In the genomic region with DNA sequence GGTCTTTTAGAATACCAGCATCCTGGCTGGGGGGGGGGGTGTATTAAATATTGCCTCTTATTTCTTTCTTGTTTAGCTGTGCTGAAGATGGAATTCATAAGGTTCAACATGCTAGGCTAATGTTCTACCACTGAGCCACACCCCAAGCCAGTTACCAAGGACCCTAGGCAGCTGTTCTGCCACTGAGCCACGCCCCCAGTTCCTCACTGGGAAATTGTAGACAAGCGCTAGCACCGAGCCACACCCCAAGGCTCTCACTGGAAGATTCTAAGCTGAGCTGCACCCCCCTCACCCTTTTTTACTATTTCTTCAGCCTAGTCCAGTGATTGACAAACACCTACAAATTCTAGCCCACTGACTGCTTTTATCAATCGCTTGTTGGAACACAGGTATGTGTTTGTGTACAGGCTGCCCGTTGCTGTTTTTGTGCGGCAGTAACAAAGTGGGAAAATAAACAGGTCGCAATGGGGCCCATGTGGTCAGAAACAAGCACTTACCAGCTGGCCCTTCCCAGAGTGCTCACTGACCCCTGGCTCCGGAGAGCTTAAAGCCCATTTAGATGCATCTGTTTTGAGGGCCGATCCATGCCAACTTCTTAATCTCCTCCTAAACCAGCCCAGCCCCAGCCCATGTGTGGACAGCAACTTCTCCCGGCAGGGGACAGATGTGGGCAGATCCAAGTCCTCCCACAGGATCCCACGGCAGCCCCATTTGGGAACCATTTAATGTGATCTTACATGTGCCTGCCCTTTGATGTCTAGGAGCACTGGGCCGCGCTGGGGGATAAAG, we compare ENCODE assay signal across 11 mouse cellular contexts. TPM values are rescaled to one million over a fixed set of nuclear protein-coding genes. Genes with fewer than 3 reads are reported as not detected.
DNase-seq lines count a peak whose midpoint lies in the region; ATAC-seq and TF ChIP-seq lines count a peak whose summit lies in the region.
"Had no signal": no experiment of that assay in that cellular context is flagged by ENCODE, and none has a peak within 500 bp of the region (broad histone marks: within the 10 kb centered on the region; RNA-seq: fewer than 3 reads in every experiment).

No protein-coding gene starts in this region.

- peaks cover 11% of the 10 kb centered on the region for H3K4me1 ChIP-seq in lung, embryonic 14.5 days (ENCODE audit: insufficient read depth)
- peaks cover 73% of the 10 kb centered on the region for H3K4me1 ChIP-seq in limb, embryonic 13.5 days

- H3K9me3 ChIP-seq in lung, embryonic 14.5 days (ENCODE audit: low read depth, low read length) = no peaks in the 10 kb centered on the region
- H3K9me3 ChIP-seq in limb, embryonic 13.5 days = no peaks in the 10 kb centered on the region
- H3K9me3 ChIP-seq: hindbrain, embryonic 12.5 days had no signal

- peak; percentile 33; the same call in 1 of the 2 replicates for ATAC-seq in lung, embryonic 14.5 days (ENCODE audit: insufficient read depth)
- ATAC-seq in limb, embryonic 13.5 days (ENCODE audit: low FRiP score, low read depth) = 0 out of 2 replicates have a peak, but pooled peaks have one; percentile 37

- intact Hi-C loops in gastrocnemius, adult 2 months (cut with DNase I) = no loop called here
- intact Hi-C loops in gastrocnemius, postnatal 36 days (cut with DNase I) = no loop called here
- intact Hi-C loops in left cerebral cortex, postnatal 14 days (cut with DNase I) = no loop called here

- no peak overlapping the region for H3K4me2 ChIP-seq in lung, embryonic 14.5 days
- H3K4me2 ChIP-seq in limb, embryonic 13.5 days (replicated peaks) = no peak overlapping the region
- H3K4me2 ChIP-seq: hindbrain, embryonic 12.5 days had no signal

- no peak overlapping the region for H3K9ac ChIP-seq in lung, embryonic 14.5 days
- H3K9ac ChIP-seq in limb, embryonic 13.5 days = no peak overlapping the region
- H3K9ac ChIP-seq: hindbrain, embryonic 12.5 days had no signal

- DNase-seq in gastrocnemius, adult 2 months = peak; percentile 34
- no peak for DNase-seq in gastrocnemius, postnatal 36 days
- DNase-seq in lung, embryonic 14.5 days = peak; percentile 59
- DNase-seq in lung, postnatal 4 days = no peak
- DNase-seq in ES-CJ7 (ENCODE audit: low read depth, low spot score) = peak; percentile 25
- DNase-seq in testis, postnatal 14 days (ENCODE audit: low spot score) = no peak
- DNase-seq in left cerebral cortex, postnatal 14 days (ENCODE audit: low spot score in 2 of 2) = no peak
- DNase-seq: cerebellum, postnatal 14 days had no signal

- no peak for TF ChIP-seq CTCF in gastrocnemius, adult 2 months (IDR thresholded peaks at IDR 0.05)
- no peak for TF ChIP-seq CTCF in lung, embryonic 14.5 days (IDR thresholded peaks at IDR 0.05; ENCODE audit: low read depth)

- H3K27me3 ChIP-seq in lung, embryonic 14.5 days (ENCODE audit: insufficient read depth, low read length) = no peaks in the 10 kb centered on the region
- H3K27me3 ChIP-seq in limb, embryonic 13.5 days = peaks cover 5% of the 10 kb centered on the region; the same call in 1 of the 2 replicates

- H3K36me3 ChIP-seq in lung, embryonic 14.5 days (ENCODE audit: insufficient read depth) = no peaks in the 10 kb centered on the region
- H3K36me3 ChIP-seq in limb, embryonic 13.5 days = no peaks in the 10 kb centered on the region
- H3K36me3 ChIP-seq: hindbrain, embryonic 12.5 days had no signal

- H3K27ac ChIP-seq in gastrocnemius, adult 2 months = no peak overlapping the region
- no peak overlapping the region for H3K27ac ChIP-seq in lung, embryonic 14.5 days (ENCODE audit: low read depth)
- H3K27ac ChIP-seq in limb, embryonic 13.5 days = peak overlapping the region; percentile 15; the same call in 1 of the 2 replicates
- H3K27ac ChIP-seq: hindbrain, embryonic 12.5 days; macrophage had no signal

- H3K4me3 ChIP-seq in gastrocnemius, adult 2 months = no peak overlapping the region
- no peak overlapping the region for H3K4me3 ChIP-seq in lung, embryonic 14.5 days (ENCODE audit: low read depth, low read length)
- no peak overlapping the region for H3K4me3 ChIP-seq in limb, embryonic 13.5 days
- H3K4me3 ChIP-seq: hindbrain, embryonic 12.5 days had no signal

- 34% methylated on average over 13 of the region's 13 CpGs for WGBS in lung, embryonic 14.5 days
- WGBS in limb, embryonic 13.5 days = 21% methylated on average over 13 of the region's 13 CpGs

RNA-seq across cellular contexts. Expression of a gene that starts 11.8 kb away (rescaled TPM):
- total RNA-seq in gastrocnemius, adult 2 months (2021) = 1 to 10 TPM; 7.1 to 9.1 TPM
- total RNA-seq in gastrocnemius, postnatal 36 days (2021) = 10 to 100 TPM in 1 of 2 experiments, 1 to 10 TPM in 1; 5.3 to 10.4 TPM
- polyA plus RNA-seq in lung, embryonic 14.5 days (2014; fragmentation: Nextera tagmentation; extraction: Ambion mirVana) = 2.1 and 2.3 TPM in 2 replicates
- 6.3 and 7.3 TPM in 2 replicates for polyA plus RNA-seq in limb, embryonic 13.5 days (2015; fragmentation: Nextera tagmentation; extraction: Ambion mirVana)
- total RNA-seq in left cerebral cortex, postnatal 14 days (2021) = 10 to 100 TPM; 11.8 to 15.0 TPM

Comparison
In these comparisons a context has a peak if more than half of its experiments do, and no peak if none do; other contexts are left out.
1. DNase-seq: peak in gastrocnemius, adult 2 months (single experiment), lung, embryonic 14.5 days (single experiment) and ES-CJ7 (single experiment); none in gastrocnemius, postnatal 36 days (0 of 2), lung, postnatal 4 days (0 of 2), testis, postnatal 14 days (single experiment) and left cerebral cortex, postnatal 14 days (0 of 2).